Mouse (Mus musculus) forebrain, embryonic 11.5 days (tissue): ENCODE measurements around the gene Daam2. TPM values are rescaled to one million over a fixed set of nuclear protein-coding genes. Genes with fewer than 3 reads are reported as not detected.

ENCODE experiments used
- ATAC-seq: fragments of 200-750 bp; cut with Nextera tagmentation; replicated peaks from 2 replicates; pipeline ENCODE4 v1.8.0; 2017; ENCODE audit warnings: moderate TSS enrichment; ENCODE audit not compliant: low FRiP score
- DNase-seq: peaks from one replicate; pipeline ENCODE4 v3.0.0-alpha.2; 2017; ENCODE audit warnings: low spot score
- H3K27ac ChIP-seq: fragments of 300-500 bp; sonication (generic); 2 replicates; pipeline ENCODE4 v1.5.1; 2014; ENCODE audit warnings: low read depth, low read length
- H3K27me3 ChIP-seq: fragments of 300-500 bp; sonication (generic); 2 replicates; pipeline ENCODE4 v1.6.1; 2014; ENCODE audit warnings: mild to moderate bottlenecking, low read length, mixed read lengths; ENCODE audit not compliant: control insufficient read depth, insufficient read depth
- H3K36me3 ChIP-seq: fragments of 300-500 bp; sonication (generic); 2 replicates; pipeline ENCODE4 v1.6.1; 2014; ENCODE audit warnings: mild to moderate bottlenecking, low read length, moderate library complexity, mixed read lengths; ENCODE audit not compliant: control insufficient read depth, insufficient read depth
- H3K4me1 ChIP-seq: fragments of 300-500 bp; sonication (generic); replicated peaks from 2 replicates; pipeline ENCODE4 v1.6.1; 2014; ENCODE audit warnings: low read length, mixed read lengths; ENCODE audit not compliant: control insufficient read depth, insufficient read depth
- H3K4me2 ChIP-seq: fragments of 300-500 bp; sonication (generic); 2 replicates; pipeline ENCODE4 v1.6.1; 2014; ENCODE audit warnings: low read depth, mild to moderate bottlenecking, low read length, moderate library complexity, mixed read lengths; ENCODE audit not compliant: severe bottlenecking
- H3K4me3 ChIP-seq: fragments of 300-500 bp; sonication (generic); 2 replicates; pipeline ENCODE4 v1.5.1; 2014; ENCODE audit warnings: low read depth, low read length
- H3K9ac ChIP-seq: fragments of 300-500 bp; sonication (generic); 2 replicates; pipeline ENCODE4 v1.6.1; 2014; ENCODE audit warnings: low read length
- H3K9me3 ChIP-seq: fragments of 300-500 bp; sonication (generic); 2 replicates; pipeline ENCODE4 v1.6.1; 2016; ENCODE audit warnings: low read length, mixed read lengths; ENCODE audit not compliant: control insufficient read depth
- WGBS: fragments of 180-500 bp; shearing (Covaris S2); extraction: QIAGEN DNeasy Blood & Tissue Kit; methylation state at CpG from one replicate; pipeline ENCODE4 v1.1.7; 2014; 5-methylcytosine and 5-hydroxymethylcytosine counted together
- polyA plus RNA-seq: library from polyadenylated mRNA; unstranded; fragments of >200 nt; fragmentation: Nextera tagmentation; extraction: Ambion mirVana; gene quantifications from 2 replicates; pipeline ENCODE4 v1.2.1, GENCODE M21; 2014

Gene Daam2
- polyA plus RNA-seq, 1 experiment from 2014 or later, result 1.5 TPM

GRCm38 (mm10) chr17:49422286-49423066 lies 141.7 kb downstream of the Daam2 start:
- no peak overlapping the region for H3K27ac ChIP-seq
- no peaks in the 10 kb centered on the region for H3K27me3 ChIP-seq
- H3K9me3 ChIP-seq, result no peaks in the 10 kb centered on the region
- 74% methylated on average over 3 of the region's 3 CpGs for WGBS
- no peaks in the 10 kb centered on the region for H3K4me1 ChIP-seq
- no peak overlapping the region for H3K4me3 ChIP-seq
- no peaks in the 10 kb centered on the region for H3K36me3 ChIP-seq
- DNase-seq (no peak), ATAC-seq (no peak)
- H3K4me2 ChIP-seq, result no peak overlapping the region
- no peak overlapping the region for H3K9ac ChIP-seq

- Histone ChIP-seq H3K9me3 (no peaks in the 10 kb centered on the region), H3K4me1 (no peaks in the 10 kb centered on the region), H3K4me3 (no peak overlapping the region), H3K27ac (no peak overlapping the region), H3K36me3 (no peaks in the 10 kb centered on the region), H3K4me2 (no peak overlapping the region), H3K27me3 (no peaks in the 10 kb centered on the region), H3K9ac (no peak overlapping the region)
- DNase-seq (no peak), ATAC-seq (no peak)
- WGBS, result 73% methylated on average over 6 of the region's 6 CpGs
These were observed 144.3 kb downstream of the Daam2 start for GRCm38 (mm10) chr17:49419813-49420212.

GRCm38 (mm10) chr17:49416228-49416627 lies 147.9 kb downstream of the Daam2 start:
- H3K4me1 ChIP-seq, result no peaks in the 10 kb centered on the region
- 77% methylated on average over 3 of the region's 3 CpGs for WGBS
- no peak overlapping the region for H3K27ac ChIP-seq
- H3K27me3 ChIP-seq, result no peaks in the 10 kb centered on the region
- no peaks in the 10 kb centered on the region for H3K36me3 ChIP-seq
- DNase-seq (no peak), ATAC-seq (no peak)
- no peaks in the 10 kb centered on the region for H3K9me3 ChIP-seq
- H3K4me2 ChIP-seq, result no peak overlapping the region
- no peak overlapping the region for H3K9ac ChIP-seq
- H3K4me3 ChIP-seq, result no peak overlapping the region

DNA sequence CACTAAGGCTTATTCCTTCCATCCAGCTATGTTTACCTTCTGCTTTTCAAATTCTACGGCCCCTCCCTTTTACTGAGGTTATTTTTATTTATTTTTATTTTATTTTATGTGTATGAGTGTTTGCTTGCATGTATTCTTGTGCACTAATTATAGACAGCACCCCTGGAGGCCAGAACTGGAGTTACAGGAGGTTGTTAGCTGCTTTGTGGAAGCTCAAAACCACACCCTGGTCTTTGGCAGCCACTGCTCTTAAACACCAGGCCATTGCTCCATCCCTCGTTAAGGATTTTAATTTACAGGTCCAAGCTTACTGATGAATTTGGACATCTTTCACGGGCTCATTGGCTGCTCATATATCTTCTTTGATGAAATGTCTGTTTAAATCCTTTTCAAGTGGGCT lies 150.6 kb downstream of the Daam2 start:
- 53% methylated on average over 3 of the region's 3 CpGs for WGBS
- no peaks in the 10 kb centered on the region for H3K36me3 ChIP-seq
- H3K9ac ChIP-seq, result no peak overlapping the region
- ATAC-seq (no peak), DNase-seq (no peak)
- no peaks in the 10 kb centered on the region for H3K27me3 ChIP-seq
- H3K4me2 ChIP-seq, result no peak overlapping the region
- no peak overlapping the region for H3K27ac ChIP-seq
- no peaks in the 10 kb centered on the region for H3K9me3 ChIP-seq
- no peak overlapping the region for H3K4me3 ChIP-seq
- H3K4me1 ChIP-seq, result no peaks in the 10 kb centered on the region

GRCm38 (mm10) chr17:49412974-49413373 lies 151.2 kb downstream of the Daam2 start:
- no peaks in the 10 kb centered on the region for H3K4me1 ChIP-seq
- H3K9me3 ChIP-seq, result no peaks in the 10 kb centered on the region
- no peak overlapping the region for H3K4me3 ChIP-seq
- no peaks in the 10 kb centered on the region for H3K27me3 ChIP-seq
- no peak overlapping the region for H3K4me2 ChIP-seq
- no peaks in the 10 kb centered on the region for H3K36me3 ChIP-seq
- H3K27ac ChIP-seq, result no peak overlapping the region
- no peak overlapping the region for H3K9ac ChIP-seq
- no peak for ATAC-seq
- DNase-seq, result no peak
- 78% methylated on average over 5 of the region's 5 CpGs for WGBS

Other genes with a start within 250 kb of the Daam2 start
- gene Mocs1, start 136.0 kb downstream of the Daam2 start, polyA plus RNA-seq, result 5.6 and 7.4 TPM in 2 replicates
- 3.1 and 3.4 TPM in 2 replicates for gene Kif6, start 50.8 kb upstream of the Daam2 start, polyA plus RNA-seq